Mouse (Mus musculus): ENCODE measurements around the gene Sort1. TPM values are rescaled to one million over a fixed set of nuclear protein-coding genes. Genes with fewer than 3 reads are reported as not detected.

Sort1 gene
- polyA plus RNA-seq, 1 experiment from 2014 or later = 12.4 TPM

DNA sequence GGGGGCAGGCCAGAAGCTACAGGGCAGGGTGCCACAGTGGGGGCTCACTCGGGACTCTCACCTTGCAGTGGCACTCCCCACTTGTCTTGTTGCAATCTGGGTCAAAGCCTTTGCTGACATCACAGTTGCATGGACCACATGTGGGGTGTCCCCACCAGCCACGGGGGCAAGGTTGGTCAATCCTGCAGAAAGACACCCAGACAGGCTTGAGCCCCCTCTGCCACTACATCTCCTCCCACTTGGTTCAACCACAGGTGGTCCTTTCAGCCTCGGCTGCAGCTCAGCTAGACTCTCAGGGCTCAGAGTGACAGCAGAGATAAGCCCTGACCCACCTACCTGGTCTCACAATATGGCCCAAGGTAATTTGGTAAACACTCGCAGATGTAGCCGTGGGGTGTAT lies 116.6 kb downstream of the Sort1 start:
- Histone ChIP-seq H3K9ac (no peak overlapping the region), H3K9me3 (no peaks in the 10 kb centered on the region), H3K4me3 (replicated peaks) (no peak overlapping the region), H3K36me3 (peaks cover 12% of the 10 kb centered on the region; the same call in 1 of the 2 replicates), H3K27me3 (replicated peaks) (no peaks in the 10 kb centered on the region), H3K4me2 (no peak overlapping the region), H3K4me1 (0 out of 2 replicates have a peak, but pooled peaks cover 3% of the 10 kb centered on the region), H3K27ac (no peak overlapping the region)
- WGBS = 73% methylated on average over 5 of the region's 5 CpGs
- no peak for ATAC-seq (ENCODE audit: insufficient read depth, low FRiP score, low read depth)

DNA sequence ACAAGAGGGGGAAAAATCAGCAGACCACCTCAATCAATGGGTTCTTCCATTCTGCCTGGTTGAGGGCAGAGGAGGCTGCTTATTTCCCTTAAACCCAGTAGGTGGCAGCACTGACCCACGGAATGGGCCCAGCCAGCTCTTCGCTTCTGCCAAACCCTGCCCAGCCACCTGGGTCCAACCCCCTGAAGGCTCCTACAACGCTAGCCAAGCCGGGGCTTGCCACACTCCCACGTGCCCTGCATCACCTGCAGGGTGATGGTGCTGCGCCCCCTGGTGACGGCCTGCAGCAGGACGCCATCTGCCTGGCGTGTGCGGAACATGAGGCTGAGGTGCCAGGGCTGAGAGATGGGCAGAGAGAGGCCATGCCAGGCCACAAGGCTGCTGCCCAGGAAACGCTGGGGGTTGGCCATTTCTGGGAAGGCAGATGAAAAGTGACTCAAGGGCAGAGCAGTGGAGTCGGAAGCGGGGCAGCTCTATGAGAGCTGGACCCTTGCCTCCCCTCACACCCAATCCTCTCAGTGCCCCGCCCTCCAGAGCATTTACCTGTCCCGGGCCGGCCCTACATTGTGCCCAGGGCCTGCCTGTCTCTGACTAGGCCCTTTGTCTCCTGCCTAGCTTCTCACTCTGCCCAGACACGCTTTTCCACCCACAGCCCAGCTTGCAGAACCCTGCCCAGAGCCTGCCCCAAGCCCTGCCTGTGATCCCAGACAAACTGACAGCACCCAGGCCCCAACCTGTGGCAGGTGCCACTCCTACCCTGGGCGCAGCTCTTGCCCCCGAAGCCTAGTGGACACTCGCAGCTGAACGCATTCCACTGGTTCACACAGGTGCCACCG lies 118.0 kb downstream of the Sort1 start:
- Histone ChIP-seq H3K36me3 (peaks cover 8% of the 10 kb centered on the region; the same call in 1 of the 2 replicates), H3K4me2 (peak overlapping the region; percentile 30), H3K27me3 (replicated peaks) (no peaks in the 10 kb centered on the region), H3K4me1 (0 out of 2 replicates have a peak, but pooled peaks cover 3% of the 10 kb centered on the region), H3K4me3 (replicated peaks) (no peak overlapping the region), H3K27ac (peak overlapping the region; percentile 48), H3K9ac (no peak overlapping the region), H3K9me3 (no peaks in the 10 kb centered on the region)
- peak; percentile 91 for ATAC-seq (ENCODE audit: insufficient read depth, low FRiP score, low read depth)
- WGBS = 27% methylated on average over 22 of the region's 22 CpGs

DNA sequence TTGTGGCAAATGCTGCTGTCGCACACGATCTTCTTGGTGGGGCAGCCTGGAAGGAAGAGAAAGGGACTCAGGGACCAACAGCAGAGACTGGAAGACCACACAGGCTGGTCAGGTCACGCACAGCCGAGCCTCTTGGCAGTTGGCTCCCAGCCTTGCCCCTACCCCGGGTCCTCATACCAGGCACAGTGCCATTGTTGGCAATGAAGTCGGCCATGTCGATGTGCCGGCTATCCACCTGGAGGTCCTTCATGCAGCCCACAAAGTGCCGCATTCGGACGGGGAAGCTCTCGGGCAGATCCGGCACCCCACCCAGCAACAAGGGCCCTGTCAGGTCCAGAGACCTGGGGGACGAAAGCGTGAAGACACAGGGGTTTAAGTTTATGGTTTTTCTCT lies 118.6 kb downstream of the Sort1 start:
- peaks cover 8% of the 10 kb centered on the region; the same call in 1 of the 2 replicates for H3K36me3 ChIP-seq
- no peak overlapping the region for H3K4me2 ChIP-seq
- ATAC-seq (ENCODE audit: insufficient read depth, low FRiP score, low read depth) = no peak
- WGBS = 89% methylated on average over 15 of the region's 15 CpGs
- H3K4me1 ChIP-seq = 0 out of 2 replicates have a peak, but pooled peaks cover 3% of the 10 kb centered on the region
- no peak overlapping the region for H3K9ac ChIP-seq
- peak overlapping the region; percentile 48 for H3K27ac ChIP-seq
- H3K4me3 ChIP-seq (replicated peaks) = no peak overlapping the region
- H3K9me3 ChIP-seq = no peaks in the 10 kb centered on the region
- no peaks in the 10 kb centered on the region for H3K27me3 ChIP-seq (replicated peaks)

DNA sequence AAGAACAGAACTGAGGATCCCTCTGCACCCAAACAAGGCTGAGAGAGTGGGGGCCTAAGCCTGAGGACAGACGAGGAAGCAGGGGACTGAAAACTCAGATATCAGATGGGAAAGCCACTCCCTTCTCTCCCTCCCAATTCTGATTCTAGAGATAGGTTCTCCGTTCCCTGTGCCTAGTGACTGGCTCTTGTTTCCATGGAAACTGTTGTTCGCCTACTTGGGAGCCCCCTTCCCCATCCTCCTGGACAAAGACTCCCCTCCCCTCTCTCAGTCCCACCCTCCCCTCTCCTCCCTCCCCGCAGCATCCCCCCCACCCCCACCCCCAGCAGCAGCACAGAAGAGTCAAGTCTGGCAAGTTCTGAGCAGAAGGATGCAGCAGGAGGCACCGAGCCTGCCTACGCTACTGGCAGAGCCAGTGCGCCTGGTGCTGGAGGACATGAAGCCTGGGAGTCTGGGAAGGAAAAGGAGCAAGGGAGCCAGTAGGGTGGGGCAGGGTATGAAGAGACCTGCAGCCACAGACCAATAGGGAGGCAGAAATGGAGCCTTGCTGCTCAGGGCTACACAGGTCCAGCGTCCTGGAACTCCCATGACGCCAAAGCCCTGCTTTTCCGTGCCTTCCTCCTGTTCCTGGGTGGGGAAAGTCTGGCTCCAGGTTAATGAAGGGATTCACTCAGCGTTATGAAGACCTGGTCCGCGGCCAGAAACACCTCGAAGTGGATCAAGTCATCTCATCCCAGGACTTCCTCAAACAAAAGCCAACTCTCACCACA lies 121.8 kb downstream of the Sort1 start:
- Histone ChIP-seq H3K36me3 (no peaks in the 10 kb centered on the region), H3K9me3 (no peaks in the 10 kb centered on the region), H3K4me2 (no peak overlapping the region), H3K27ac (no peak overlapping the region), H3K9ac (no peak overlapping the region), H3K4me1 (peaks cover 8% of the 10 kb centered on the region), H3K27me3 (replicated peaks) (no peaks in the 10 kb centered on the region), H3K4me3 (replicated peaks) (no peak overlapping the region)
- ATAC-seq (ENCODE audit: insufficient read depth, low FRiP score, low read depth) = no peak
- 52% methylated on average over 14 of the region's 14 CpGs for WGBS

DNA sequence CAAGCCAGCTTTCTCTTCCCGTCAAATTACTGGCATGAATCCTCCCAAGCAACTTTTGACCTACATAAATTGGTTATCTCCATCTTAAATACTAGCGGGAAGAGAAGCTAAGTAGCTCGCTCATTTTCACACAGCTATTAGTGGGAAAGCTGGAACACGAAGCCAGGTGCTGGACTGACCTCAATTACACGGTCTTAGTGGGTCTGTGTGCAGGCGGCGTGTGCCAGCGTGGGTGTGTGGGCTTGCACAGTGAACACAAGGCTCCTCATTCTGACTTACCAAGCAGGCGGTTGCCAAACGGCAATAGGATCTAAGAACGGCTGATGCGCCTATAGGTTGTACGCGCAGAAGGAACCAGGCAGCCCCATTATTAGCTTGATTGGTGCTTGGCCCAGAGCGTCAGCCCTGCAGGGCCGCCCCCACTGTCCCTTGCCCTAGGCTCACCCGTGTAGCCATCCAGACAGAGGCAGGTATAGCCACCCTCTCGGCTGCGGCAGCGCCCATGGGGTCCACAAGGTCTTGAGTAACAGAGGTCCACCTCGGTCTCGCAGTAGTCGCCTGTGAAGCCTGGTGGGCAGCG lies 122.5 kb downstream of the Sort1 start:
- no peaks in the 10 kb centered on the region for H3K27me3 ChIP-seq (replicated peaks)
- peak overlapping the region; percentile 6; the same call in 1 of the 2 replicates for H3K9ac ChIP-seq
- H3K4me3 ChIP-seq (replicated peaks) = no peak overlapping the region
- H3K36me3 ChIP-seq = no peaks in the 10 kb centered on the region
- 88% methylated on average over 24 of the region's 24 CpGs for WGBS
- H3K4me2 ChIP-seq = no peak overlapping the region
- no peaks in the 10 kb centered on the region for H3K9me3 ChIP-seq
- ATAC-seq (ENCODE audit: insufficient read depth, low FRiP score, low read depth) = no peak
- no peak overlapping the region for H3K27ac ChIP-seq
- H3K4me1 ChIP-seq = peaks cover 14% of the 10 kb centered on the region

DNA sequence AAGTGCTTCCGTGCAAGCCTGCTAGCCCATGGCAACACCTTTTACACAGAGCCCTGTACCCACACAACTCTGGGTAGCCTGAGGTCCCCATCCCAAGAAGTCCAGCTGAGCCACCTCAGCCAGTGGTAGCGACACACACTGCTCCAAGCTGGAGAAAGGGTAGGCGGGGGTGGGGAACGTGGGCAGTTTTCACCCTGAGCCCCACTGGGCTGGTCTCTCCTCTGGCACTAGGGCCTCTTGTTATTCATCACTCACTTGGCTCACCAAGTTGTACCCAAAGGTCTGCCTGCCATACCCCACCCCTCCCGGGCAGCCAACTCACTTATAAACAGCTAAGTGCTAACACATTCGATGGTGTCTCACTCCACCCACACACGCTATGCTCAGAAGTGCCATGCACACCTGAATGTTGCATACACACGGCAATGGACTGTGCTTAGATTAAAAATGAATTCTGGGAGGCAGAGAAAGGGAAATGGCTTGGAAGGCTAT lies 124.7 kb downstream of the Sort1 start:
- H3K4me1 ChIP-seq = peaks cover 19% of the 10 kb centered on the region
- ATAC-seq (ENCODE audit: insufficient read depth, low FRiP score, low read depth) = no peak
- H3K9ac ChIP-seq = no peak overlapping the region
- 88% methylated on average over 8 of the region's 8 CpGs for WGBS
- H3K27ac ChIP-seq = no peak overlapping the region
- no peak overlapping the region for H3K4me3 ChIP-seq (replicated peaks)
- no peak overlapping the region for H3K4me2 ChIP-seq
- peaks cover 12% of the 10 kb centered on the region for H3K36me3 ChIP-seq
- H3K27me3 ChIP-seq (replicated peaks) = no peaks in the 10 kb centered on the region
- H3K9me3 ChIP-seq = no peaks in the 10 kb centered on the region

DNA sequence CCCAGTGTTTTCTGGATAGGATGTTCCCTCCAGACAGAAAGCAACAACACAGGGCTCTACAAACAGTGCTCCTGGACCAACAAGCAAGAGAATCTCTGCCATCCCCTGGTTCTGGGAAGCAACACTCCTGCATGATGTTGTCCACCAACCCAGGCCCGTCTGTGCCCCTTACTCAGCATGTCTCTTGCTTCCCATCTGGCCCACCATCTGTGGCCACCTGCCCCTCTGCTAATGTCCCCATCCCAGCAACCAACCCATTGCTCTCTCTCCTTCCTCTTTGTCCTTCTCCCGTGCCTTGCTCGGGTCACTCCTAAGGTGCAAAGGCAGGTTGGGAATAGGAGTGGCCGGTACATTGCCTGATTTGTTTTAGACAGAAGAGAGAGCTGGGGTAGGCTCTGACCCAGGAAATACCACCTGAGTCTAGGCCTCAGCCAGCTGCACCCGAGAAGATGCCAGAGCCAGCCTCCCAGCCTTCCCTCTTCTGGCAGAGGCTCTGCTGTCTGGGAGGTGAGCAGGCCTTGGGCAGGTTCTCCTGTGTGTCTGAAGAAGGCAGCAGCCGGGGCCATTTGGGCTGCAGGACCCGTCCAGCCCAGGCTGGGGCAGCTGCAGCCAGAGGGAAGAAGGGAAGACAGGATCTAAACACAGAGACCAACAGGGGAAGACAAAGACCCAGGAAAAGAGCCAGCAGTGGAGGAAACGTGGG lies 125.9 kb downstream of the Sort1 start:
- ATAC-seq (ENCODE audit: insufficient read depth, low FRiP score, low read depth) = no peak
- H3K4me2 ChIP-seq = peak overlapping the region; percentile 6; the same call in 1 of the 2 replicates
- no peaks in the 10 kb centered on the region for H3K9me3 ChIP-seq
- 48% methylated on average over 8 of the region's 8 CpGs for WGBS
- H3K4me3 ChIP-seq (replicated peaks) = no peak overlapping the region
- H3K27ac ChIP-seq = no peak overlapping the region
- H3K9ac ChIP-seq = no peak overlapping the region
- H3K4me1 ChIP-seq = peaks cover 19% of the 10 kb centered on the region
- H3K27me3 ChIP-seq (replicated peaks) = no peaks in the 10 kb centered on the region
- peaks cover 21% of the 10 kb centered on the region for H3K36me3 ChIP-seq

DNA sequence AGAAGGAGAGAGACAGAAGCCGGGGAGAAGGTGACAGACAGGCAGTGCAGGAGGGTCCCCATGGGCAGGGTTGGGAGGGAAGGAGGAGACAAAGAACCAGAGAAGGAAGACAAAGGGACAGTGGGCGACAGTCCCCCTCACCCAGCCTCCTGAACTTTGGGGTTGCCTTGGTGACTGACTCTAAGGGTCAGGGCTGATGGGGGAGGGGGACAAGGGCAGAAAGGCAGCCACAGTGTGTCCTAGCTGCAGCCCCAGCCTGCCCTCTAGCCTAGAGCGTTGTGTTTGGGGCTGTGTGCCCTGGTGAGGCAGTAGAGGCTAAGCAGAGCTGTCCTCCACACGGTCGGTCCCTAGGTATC lies 126.5 kb downstream of the Sort1 start:
- H3K9ac ChIP-seq = no peak overlapping the region
- no peak overlapping the region for H3K4me3 ChIP-seq (replicated peaks)
- peaks cover 21% of the 10 kb centered on the region for H3K36me3 ChIP-seq
- 0 out of 2 replicates have a peak overlapping the region, but pooled peaks have one; percentile 3 for H3K27ac ChIP-seq
- peaks cover 23% of the 10 kb centered on the region for H3K4me1 ChIP-seq
- ATAC-seq (ENCODE audit: insufficient read depth, low FRiP score, low read depth) = no peak
- H3K4me2 ChIP-seq = peak overlapping the region; percentile 36; the same call in 1 of the 2 replicates
- H3K27me3 ChIP-seq (replicated peaks) = no peaks in the 10 kb centered on the region
- WGBS = 25% methylated on average over 5 of the region's 5 CpGs
- no peaks in the 10 kb centered on the region for H3K9me3 ChIP-seq

Other genes starting within 250 kb of the Sort1 start
- 23.0 and 28.8 TPM in 2 replicates for gene Gstm4, start 239.2 kb upstream of the Sort1 start, polyA plus RNA-seq (2015; fragmentation: Nextera tagmentation; extraction: Ambion mirVana)
- gene Ampd2, start 197.4 kb upstream of the Sort1 start, polyA plus RNA-seq (2015; fragmentation: Nextera tagmentation; extraction: Ambion mirVana) = 49.0 and 56.1 TPM in 2 replicates
- 1.8 and 2.5 TPM in 2 replicates for gene Gnat2, start 191.3 kb upstream of the Sort1 start, polyA plus RNA-seq (2015; fragmentation: Nextera tagmentation; extraction: Ambion mirVana)
- 161 and 169 TPM in 2 replicates for gene Gnai3, start 137.9 kb upstream of the Sort1 start, polyA plus RNA-seq (2015; fragmentation: Nextera tagmentation; extraction: Ambion mirVana)
- 0.19 TPM in 2 replicates for gene Gpr61, start 129.2 kb upstream of the Sort1 start, polyA plus RNA-seq (2015; fragmentation: Nextera tagmentation; extraction: Ambion mirVana)
- gene Amigo1, start 97.7 kb upstream of the Sort1 start, polyA plus RNA-seq (2015; fragmentation: Nextera tagmentation; extraction: Ambion mirVana) = 3.8 and 4.4 TPM in 2 replicates
- gene Cyb561d1, start 82.9 kb upstream of the Sort1 start, polyA plus RNA-seq (2015; fragmentation: Nextera tagmentation; extraction: Ambion mirVana) = 3.7 and 4.2 TPM in 2 replicates
- gene Atxn7l2, start 73.1 kb upstream of the Sort1 start, polyA plus RNA-seq (2015; fragmentation: Nextera tagmentation; extraction: Ambion mirVana) = 11.6 and 13.3 TPM in 2 replicates
- gene Sypl2, start 57.4 kb upstream of the Sort1 start, polyA plus RNA-seq (2015; fragmentation: Nextera tagmentation; extraction: Ambion mirVana) = 0.23 and 0.48 TPM in 2 replicates
- 254 and 273 TPM in 2 replicates for gene Psma5, start 27.2 kb upstream of the Sort1 start, polyA plus RNA-seq (2015; fragmentation: Nextera tagmentation; extraction: Ambion mirVana)
- not detected in 2 replicates for gene Mybphl, start 80.8 kb downstream of the Sort1 start, polyA plus RNA-seq (2015; fragmentation: Nextera tagmentation; extraction: Ambion mirVana)
- 34.9 and 38.9 TPM in 2 replicates for gene Psrc1, start 99.8 kb downstream of the Sort1 start, polyA plus RNA-seq (2015; fragmentation: Nextera tagmentation; extraction: Ambion mirVana)
- gene Celsr2, start 131.5 kb downstream of the Sort1 start, polyA plus RNA-seq (2015; fragmentation: Nextera tagmentation; extraction: Ambion mirVana) = 12.2 and 13.6 TPM in 2 replicates
- gene Sars, start 161.1 kb downstream of the Sort1 start, polyA plus RNA-seq (2015; fragmentation: Nextera tagmentation; extraction: Ambion mirVana) = 124 and 142 TPM in 2 replicates